9 mouse cellular contexts compared by ENCODE assay signal in the genomic region with DNA sequence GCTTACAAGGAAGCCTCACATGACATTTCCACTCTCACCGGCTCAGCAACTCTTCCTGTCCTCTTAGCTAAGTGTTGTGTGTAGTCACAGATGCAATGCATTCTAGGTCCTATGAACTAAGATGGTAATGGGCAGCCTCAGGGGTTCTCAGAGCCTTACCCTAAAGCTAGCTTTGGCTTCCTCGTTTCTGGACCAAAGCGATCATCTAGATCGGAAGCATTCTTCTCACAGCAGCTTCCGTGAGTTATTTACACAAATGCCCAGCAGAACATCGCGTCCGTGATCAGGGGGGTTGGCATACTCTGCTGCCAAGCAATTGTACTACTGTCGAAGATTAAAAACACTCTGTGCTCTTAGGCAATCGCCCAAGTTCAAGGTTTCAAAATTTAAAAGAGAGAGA. TPM values are rescaled to one million over a fixed set of nuclear protein-coding genes. Genes with fewer than 3 reads are reported as not detected.
DNase-seq lines count a peak whose midpoint lies in the region; ATAC-seq lines count a peak whose summit lies in the region.
"Had no signal": no experiment of that assay in that cellular context is flagged by ENCODE, and none has a peak within 500 bp of the region (broad histone marks: within the 10 kb centered on the region; RNA-seq: fewer than 3 reads in every experiment).

No protein-coding gene starts in this region.

- ATAC-seq in heart, embryonic 14.5 days (ENCODE audit: insufficient number of reproducible peaks, insufficient read depth, low FRiP score, low read depth) = no peak
- ATAC-seq in activated CD4-positive, CD25-positive, alpha-beta regulatory T cell, adult 4 months = no peak

- no peaks in the 10 kb centered on the region for H3K27me3 ChIP-seq in heart, embryonic 14.5 days (ENCODE audit: control insufficient read depth, insufficient read depth, low read length)
- peaks cover 18% of the 10 kb centered on the region for H3K27me3 ChIP-seq in midbrain, embryonic 10.5 days (ENCODE audit: low read depth, poor library complexity, severe bottlenecking)

- H3K4me1 ChIP-seq in heart, embryonic 14.5 days (ENCODE audit: control insufficient read depth in 2 of 2, insufficient read depth in 2 of 2, low read length in 2 of 2) = peaks cover 2 to 3% of the 10 kb centered on the region in 2 experiments; a peak in 1 of 4 replicates
- peaks cover 14% of the 10 kb centered on the region for H3K4me1 ChIP-seq in midbrain, embryonic 10.5 days

- no peak overlapping the region for H3K27ac ChIP-seq in heart, embryonic 14.5 days (replicated peaks in 1 of 2; ENCODE audit: control insufficient read depth in 1 of 2, insufficient read depth in 1 of 2, low read depth in 2 of 2, low read length in 2 of 2)
- peak overlapping the region; percentile 74; the same call in 1 of the 2 replicates for H3K27ac ChIP-seq in midbrain, embryonic 10.5 days (replicated peaks)

- peak overlapping the region; percentile 48 for H3K9ac ChIP-seq in heart, embryonic 14.5 days (ENCODE audit: low read length)

- peak overlapping the region; percentile 73 for H3K4me2 ChIP-seq in heart, embryonic 14.5 days (ENCODE audit: low read length)

- WGBS in heart, embryonic 14.5 days = 13% methylated on average over 10 of the region's 10 CpGs
- WGBS in midbrain, embryonic 10.5 days = 40% methylated on average over 10 of the region's 10 CpGs

- DNase-seq in embryo, embryonic 10.5 days (ENCODE audit: low spot score) = peak; percentile 29
- DNase-seq in embryo, embryonic 10 days (ENCODE audit: low spot score) = no peak
- DNase-seq in brain, adult 2 months (ENCODE audit: low read depth, low spot score) = peak; percentile 20
- DNase-seq in kidney, postnatal 14 days = peak; percentile 56
- DNase-seq in midbrain, embryonic 10.5 days (ENCODE audit: low spot score) = no peak
- no peak for DNase-seq in cerebellum, adult 11 months

- H3K36me3 ChIP-seq in heart, embryonic 14.5 days (ENCODE audit: control insufficient read depth, insufficient read depth, low read length) = no peaks in the 10 kb centered on the region
- no peaks in the 10 kb centered on the region for H3K36me3 ChIP-seq in midbrain, embryonic 10.5 days
- H3K36me3 ChIP-seq: G1E had no signal

- H3K9me3 ChIP-seq in heart, embryonic 14.5 days (ENCODE audit: control insufficient read depth, low read length) = no peaks in the 10 kb centered on the region
- H3K9me3 ChIP-seq in midbrain, embryonic 10.5 days (replicated peaks) = no peaks in the 10 kb centered on the region
- H3K9me3 ChIP-seq: G1E had no signal

- H3K4me3 ChIP-seq in heart, embryonic 14.5 days (ENCODE audit: control insufficient read depth in 1 of 2, insufficient read depth in 1 of 2, low read depth in 1 of 2, low read length in 2 of 2) = peak overlapping the region in 1 of 2 experiments; percentile 39; a peak in 2 of 4 replicates
- H3K4me3 ChIP-seq in midbrain, embryonic 10.5 days = peak overlapping the region; percentile 58

RNA-seq across cellular contexts. Expression of a gene that starts 19.1 kb away (rescaled TPM):
- 9.2 and 11.6 TPM in 2 replicates for polyA plus RNA-seq in heart, embryonic 14.5 days (2014; fragmentation: Nextera tagmentation; extraction: Ambion mirVana)
- polyA plus RNA-seq in midbrain, embryonic 10.5 days (2016; fragmentation: Nextera tagmentation; extraction: Ambion mirVana) = 13.3 TPM in 2 replicates
- polyA plus RNA-seq in activated CD4-positive, CD25-positive, alpha-beta regulatory T cell, adult 4 months (2017; shearing (Covaris generic)) = 10 to 100 TPM; 11.2 to 18.2 TPM
- polyA plus RNA-seq: G1E had no signal

Comparison
In these comparisons a context has a peak if more than half of its experiments do, and no peak if none do; other contexts are left out.
1. DNase-seq: peak in embryo, embryonic 10.5 days (single experiment), brain, adult 2 months (single experiment) and kidney, postnatal 14 days (single experiment); none in embryo, embryonic 10 days (single experiment), midbrain, embryonic 10.5 days (single experiment) and cerebellum, adult 11 months (single experiment).